In genomic region chr17:27221562-27221961, GRCm38 (mm10) we compare ENCODE assay signal across 11 mouse cellular contexts.
"Had no signal": no experiment of that assay in that cellular context is flagged by ENCODE, and none has a peak within 500 bp of the region (broad histone marks: within the 10 kb centered on the region; RNA-seq: fewer than 3 reads in every experiment).

No protein-coding gene starts in this region.

- DNase-seq: kidney, adult 11 months; kidney, adult 8-10 months; kidney, postnatal 10 days; kidney, postnatal 36 days; liver; lung, adult 18-20 months; lung, postnatal 10 days; lung, postnatal 36 days; thymus, adult 2 months; thymus, postnatal 14 days; thymus, postnatal 4 days had no signal
